Mouse (Mus musculus): Measurements from ENCODE around the gene Zfp992. TPM values are rescaled to one million over a fixed set of nuclear protein-coding genes. Genes with fewer than 3 reads are reported as not detected.
"Not testable (repeated sequence)": the region's sequence is repeated elsewhere in the genome, so short reads cannot be mapped to it uniquely, and the experiment has no call there.

Zfp992 gene
- polyA plus RNA-seq, 1 experiment from 2014 or later, result 5.1 TPM

GRCm38 (mm10) chr4:146456061-146456726, 7.4 kb downstream of the Zfp992 start:
- H3K27me3 ChIP-seq (ENCODE audit: low read depth, poor library complexity, severe bottlenecking), result no peaks in the 10 kb centered on the region
- peak; percentile 28 for DNase-seq (ENCODE audit: low spot score)
- H3K36me3 ChIP-seq, result peaks cover 18% of the 10 kb centered on the region; the same call in 1 of the 2 replicates
- no peak overlapping the region for H3K27ac ChIP-seq
- H3K4me3 ChIP-seq, result no peak overlapping the region
- WGBS, result 78% methylated on average over 4 of the region's 4 CpGs
- H3K4me1 ChIP-seq, result no peaks in the 10 kb centered on the region
- H3K9me3 ChIP-seq (replicated peaks), result peaks cover 44% of the 10 kb centered on the region

GRCm38 (mm10) chr4:146457126-146457525, 8.3 kb downstream of the Zfp992 start:
- 82% methylated on average over 2 of the region's 2 CpGs for WGBS
- Histone ChIP-seq H3K27me3 (ENCODE audit: low read depth, poor library complexity, severe bottlenecking) (no peaks in the 10 kb centered on the region), H3K4me1 (no peaks in the 10 kb centered on the region), H3K9me3 (replicated peaks) (peaks cover 45% of the 10 kb centered on the region), H3K4me3 (no peak overlapping the region), H3K36me3 (peaks cover 18% of the 10 kb centered on the region; the same call in 1 of the 2 replicates), H3K27ac (no peak overlapping the region)
- DNase-seq (ENCODE audit: low spot score), result peak; percentile 18

- H3K4me3 ChIP-seq, result no peak overlapping the region
- WGBS, result 75% methylated on average over 1 of the region's 1 CpGs
- no peaks in the 10 kb centered on the region for H3K4me1 ChIP-seq
- DNase-seq (ENCODE audit: low spot score), result peak; percentile 39
- no peaks in the 10 kb centered on the region for H3K27me3 ChIP-seq (ENCODE audit: low read depth, poor library complexity, severe bottlenecking)
- H3K9me3 ChIP-seq (replicated peaks), result peaks cover 42% of the 10 kb centered on the region
- H3K36me3 ChIP-seq, result peaks cover 15% of the 10 kb centered on the region; the same call in 1 of the 2 replicates
- H3K27ac ChIP-seq, result no peak overlapping the region
These were observed 8.9 kb downstream of the Zfp992 start for GRCm38 (mm10) chr4:146457720-146458119.

- H3K27ac ChIP-seq; H3K4me1 ChIP-seq; H3K4me3 ChIP-seq; H3K27me3 ChIP-seq (ENCODE audit: low read depth, poor library complexity, severe bottlenecking): not testable (repeated sequence)
- WGBS, result 84% methylated on average over 5 of the region's 5 CpGs
- Histone ChIP-seq H3K9me3 (replicated peaks) (peaks cover 38% of the 10 kb centered on the region), H3K36me3 (peaks cover 21% of the 10 kb centered on the region)
- peak; percentile 25 for DNase-seq (ENCODE audit: low spot score)
These were observed 11.0 kb downstream of the Zfp992 start for GRCm38 (mm10) chr4:146459822-146460221.

GRCm38 (mm10) chr4:146460685-146461084, 11.9 kb downstream of the Zfp992 start:
- not testable (repeated sequence) for H3K27me3 ChIP-seq (ENCODE audit: low read depth, poor library complexity, severe bottlenecking); H3K4me1 ChIP-seq; H3K27ac ChIP-seq; H3K4me3 ChIP-seq
- peaks cover 25% of the 10 kb centered on the region for H3K36me3 ChIP-seq
- 86% methylated on average over 5 of the region's 5 CpGs for WGBS
- peaks cover 33% of the 10 kb centered on the region for H3K9me3 ChIP-seq (replicated peaks)
- peak; percentile 29 for DNase-seq (ENCODE audit: low spot score)

- H3K9me3 ChIP-seq (replicated peaks), result peaks cover 13% of the 10 kb centered on the region
- 92% methylated on average over 18 of the region's 19 CpGs for WGBS
- not testable (repeated sequence) for H3K4me1 ChIP-seq; H3K4me3 ChIP-seq; H3K27ac ChIP-seq; H3K27me3 ChIP-seq (ENCODE audit: low read depth, poor library complexity, severe bottlenecking)
- peaks cover 18% of the 10 kb centered on the region for H3K36me3 ChIP-seq
- DNase-seq (ENCODE audit: low spot score), result peak; percentile 25
These were observed 15.0 kb downstream of the Zfp992 start for GRCm38 (mm10) chr4:146463649-146464351.

GRCm38 (mm10) chr4:146469984-146470383, 21.2 kb downstream of the Zfp992 start:
- WGBS, result 96% methylated on average over 10 of the region's 12 CpGs

GRCm38 (mm10) chr4:146474181-146474580, 25.4 kb downstream of the Zfp992 start:
- not testable (repeated sequence) for DNase-seq (ENCODE audit: low spot score); H3K36me3 ChIP-seq; H3K27ac ChIP-seq; H3K4me3 ChIP-seq; H3K27me3 ChIP-seq (ENCODE audit: low read depth, poor library complexity, severe bottlenecking); H3K4me1 ChIP-seq
- peaks cover 32% of the 10 kb centered on the region for H3K9me3 ChIP-seq (replicated peaks)
- WGBS, result no CpG with 5 or more reads among the region's 1 CpGs

More at GRCm38 (mm10) chr4:146469984-146470383, 21.2 kb downstream of the Zfp992 start:
- H3K4me1 ChIP-seq; H3K4me3 ChIP-seq; H3K27ac ChIP-seq; H3K27me3 ChIP-seq (ENCODE audit: low read depth, poor library complexity, severe bottlenecking): not testable (repeated sequence)
- H3K9me3 ChIP-seq (replicated peaks), result peaks cover 10% of the 10 kb centered on the region
- peak; percentile 24 for DNase-seq (ENCODE audit: low spot score)
- peaks cover 12% of the 10 kb centered on the region for H3K36me3 ChIP-seq

GRCm38 (mm10) chr4:146474716-146475676, 26.2 kb downstream of the Zfp992 start:
- not testable (repeated sequence) for H3K36me3 ChIP-seq; H3K4me3 ChIP-seq; H3K4me1 ChIP-seq; H3K27ac ChIP-seq; H3K27me3 ChIP-seq (ENCODE audit: low read depth, poor library complexity, severe bottlenecking)
- WGBS, result 53% methylated on average over 78 of the region's 94 CpGs
- peaks cover 28% of the 10 kb centered on the region for H3K9me3 ChIP-seq (replicated peaks)
- peak; percentile 29 for DNase-seq (ENCODE audit: low spot score)

- H3K9me3 ChIP-seq (replicated peaks), result peaks cover 35% of the 10 kb centered on the region
- not testable (repeated sequence) for H3K27me3 ChIP-seq (ENCODE audit: low read depth, poor library complexity, severe bottlenecking); H3K27ac ChIP-seq; H3K4me3 ChIP-seq; H3K36me3 ChIP-seq; H3K4me1 ChIP-seq; DNase-seq (ENCODE audit: low spot score)
- WGBS, result 98% methylated on average over 2 of the region's 2 CpGs
These were observed 27.4 kb downstream of the Zfp992 start for GRCm38 (mm10) chr4:146476260-146476659.

GRCm38 (mm10) chr4:146476959-146477358, 28.1 kb downstream of the Zfp992 start:
- H3K27me3 ChIP-seq (ENCODE audit: low read depth, poor library complexity, severe bottlenecking); H3K4me1 ChIP-seq; H3K27ac ChIP-seq; H3K4me3 ChIP-seq; H3K36me3 ChIP-seq: not testable (repeated sequence)
- peaks cover 40% of the 10 kb centered on the region for H3K9me3 ChIP-seq (replicated peaks)
- peak; percentile 31 for DNase-seq (ENCODE audit: low spot score)
- 90% methylated on average over 3 of the region's 3 CpGs for WGBS

GRCm38 (mm10) chr4:146480376-146481096, 31.7 kb downstream of the Zfp992 start:
- H3K9me3 ChIP-seq (replicated peaks), result peaks cover 63% of the 10 kb centered on the region
- H3K4me1 ChIP-seq; H3K27me3 ChIP-seq (ENCODE audit: low read depth, poor library complexity, severe bottlenecking); H3K36me3 ChIP-seq; H3K27ac ChIP-seq; H3K4me3 ChIP-seq: not testable (repeated sequence)
- peak; percentile 35 for DNase-seq (ENCODE audit: low spot score)
- WGBS, result 76% methylated on average over 6 of the region's 6 CpGs

Measured in limb, embryonic 10.5 days (tissue).